Mouse (Mus musculus): ENCODE results near the gene Grhl1.

- no peak for TF ChIP-seq CTCF (IDR thresholded peaks at IDR 0.05; ENCODE audit: insufficient read depth, low read length)
- TF ChIP-seq POLR2A (IDR thresholded peaks at IDR 0.05; ENCODE audit: borderline replicate concordance, extremely low read depth, low read depth, low read length): no peak
These were observed 6.8 kb upstream of the Grhl1 start for GRCm38 (mm10) chr12:24565311-24565710.

All from lung, adult 2 months (tissue).